Mouse (Mus musculus): Measurements from ENCODE around the gene B3gntl1. TPM values are rescaled to one million over a fixed set of nuclear protein-coding genes. Genes with fewer than 3 reads are reported as not detected.
A peak's percentile ranks its signal among the peaks of the same experiment; 100 is the strongest.

B3gntl1 gene
- total RNA-seq (2017): 9.2 to 22.9 TPM (median 13.1 TPM) in 3 replicates

- ATAC-seq (replicated peaks; ENCODE audit: insufficient number of reproducible peaks, low FRiP score, low TSS enrichment, poor library complexity, severe bottlenecking): peak; percentile 99
Measured at GRCm38 (mm10) chr11:121672990-121673572, at the start of gene B3gntl1. Gene B3gntl1 (minus strand): TSS chr11:121673153.

DNA sequence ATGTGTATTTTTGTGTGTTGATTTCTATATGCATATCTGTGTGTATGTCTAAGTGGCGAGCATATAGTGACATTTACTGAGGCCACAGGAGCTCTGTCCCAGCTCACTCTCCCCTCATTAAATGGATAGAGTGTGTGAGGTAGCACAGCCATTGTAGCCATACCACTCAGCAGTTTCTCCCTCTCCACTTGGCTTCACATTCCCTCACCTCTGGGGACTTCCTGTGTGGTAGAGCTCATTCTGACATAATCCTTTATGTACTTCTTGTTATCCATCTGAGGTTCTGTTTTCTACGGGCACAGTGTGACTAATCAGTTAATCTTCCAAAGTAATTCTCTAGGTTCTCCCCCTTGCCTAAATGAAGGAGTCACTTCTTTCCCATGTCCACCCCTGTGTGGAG, 49.5 kb upstream of the B3gntl1 start:
- no peak for ATAC-seq (replicated peaks; ENCODE audit: insufficient number of reproducible peaks, low FRiP score, low TSS enrichment, poor library complexity, severe bottlenecking)

DNA sequence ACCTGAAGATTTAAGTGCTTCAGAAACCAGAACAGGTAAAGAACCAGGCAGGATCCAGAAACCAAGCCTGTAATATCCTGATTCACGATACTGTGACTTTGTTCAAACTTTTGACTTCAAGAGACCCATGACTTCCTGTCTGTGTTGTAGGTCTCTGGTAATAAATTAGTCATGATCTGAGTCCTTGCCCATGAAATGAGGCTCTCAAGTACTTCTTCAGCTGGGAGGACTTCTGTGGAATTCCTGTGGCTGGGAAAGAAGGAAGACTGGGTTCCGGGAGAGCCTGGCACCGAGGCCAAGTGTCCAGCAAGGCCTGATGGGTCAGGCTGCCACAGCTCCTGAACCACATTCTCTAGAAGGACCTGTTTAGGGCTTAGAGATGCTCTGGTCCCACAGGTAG, 47.8 kb upstream of the B3gntl1 start:
- ATAC-seq (replicated peaks; ENCODE audit: insufficient number of reproducible peaks, low FRiP score, low TSS enrichment, poor library complexity, severe bottlenecking): no peak

GRCm38 (mm10) chr11:121717724-121718123, 44.8 kb upstream of the B3gntl1 start:
- ATAC-seq (replicated peaks; ENCODE audit: insufficient number of reproducible peaks, low FRiP score, low TSS enrichment, poor library complexity, severe bottlenecking): no peak

- no peak for ATAC-seq (replicated peaks; ENCODE audit: insufficient number of reproducible peaks, low FRiP score, low TSS enrichment, poor library complexity, severe bottlenecking)
Measured at GRCm38 (mm10) chr11:121714745-121715485, 42.0 kb upstream of the B3gntl1 start.

- ATAC-seq (replicated peaks; ENCODE audit: insufficient number of reproducible peaks, low FRiP score, low TSS enrichment, poor library complexity, severe bottlenecking): no peak; the same call in 1 of the 2 replicates
Measured at GRCm38 (mm10) chr11:121713569-121713968, 40.6 kb upstream of the B3gntl1 start.

- ATAC-seq (replicated peaks; ENCODE audit: insufficient number of reproducible peaks, low FRiP score, low TSS enrichment, poor library complexity, severe bottlenecking): no peak
Measured at GRCm38 (mm10) chr11:121712987-121713386, 40.0 kb upstream of the B3gntl1 start.

DNA sequence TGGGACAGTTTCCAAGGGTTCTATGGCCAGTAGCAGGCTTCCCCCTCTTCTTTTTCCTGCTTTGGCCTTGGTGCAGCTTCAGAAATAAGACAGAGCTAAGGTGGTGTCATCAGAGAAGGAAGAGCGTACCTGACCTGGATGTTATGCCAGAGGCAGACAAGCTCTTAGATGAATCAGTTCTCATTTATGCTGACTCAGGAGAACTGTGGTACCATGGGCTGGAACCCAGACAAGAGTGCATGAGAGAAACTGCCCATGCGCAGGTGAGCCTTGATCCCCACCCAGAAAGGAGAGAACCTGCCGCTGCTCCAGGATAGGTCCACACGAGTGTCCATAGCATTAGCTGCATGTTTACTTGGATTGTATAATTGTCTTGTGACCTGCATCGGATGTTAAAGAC, 37.3 kb upstream of the B3gntl1 start:
- ATAC-seq (replicated peaks; ENCODE audit: insufficient number of reproducible peaks, low FRiP score, low TSS enrichment, poor library complexity, severe bottlenecking): no peak

- ATAC-seq (replicated peaks; ENCODE audit: insufficient number of reproducible peaks, low FRiP score, low TSS enrichment, poor library complexity, severe bottlenecking): no peak
Measured at GRCm38 (mm10) chr11:121709278-121709677, 36.3 kb upstream of the B3gntl1 start.

DNA sequence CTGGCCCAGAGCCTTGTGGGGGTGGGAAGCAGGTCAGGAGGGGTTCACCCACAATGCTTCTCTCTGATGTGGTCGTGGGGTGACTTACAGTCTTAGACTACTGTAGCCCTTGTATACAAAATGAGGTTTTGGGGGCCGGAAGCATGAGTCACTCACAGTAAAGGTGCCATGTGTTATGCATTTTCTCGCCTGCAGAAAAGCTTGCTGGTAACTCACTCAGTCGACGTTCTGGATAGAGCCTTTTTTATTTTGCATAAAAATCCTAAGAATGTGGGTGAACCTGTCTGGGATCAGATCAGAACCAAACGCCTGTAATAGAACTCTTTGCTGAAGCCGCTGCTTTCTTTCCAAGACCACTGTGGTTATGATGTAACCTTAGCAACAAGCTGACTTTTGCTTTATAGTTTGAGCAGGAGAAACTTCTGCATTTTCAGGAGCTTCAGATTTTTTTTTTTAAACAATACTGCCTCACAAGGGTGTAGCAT, 33.6 kb upstream of the B3gntl1 start:
- ATAC-seq (replicated peaks; ENCODE audit: insufficient number of reproducible peaks, low FRiP score, low TSS enrichment, poor library complexity, severe bottlenecking): peak; percentile 15; the same call in 1 of the 2 replicates

GRCm38 (mm10) chr11:121703619-121704215, 30.8 kb upstream of the B3gntl1 start:
- ATAC-seq (replicated peaks; ENCODE audit: insufficient number of reproducible peaks, low FRiP score, low TSS enrichment, poor library complexity, severe bottlenecking): no peak

DNA sequence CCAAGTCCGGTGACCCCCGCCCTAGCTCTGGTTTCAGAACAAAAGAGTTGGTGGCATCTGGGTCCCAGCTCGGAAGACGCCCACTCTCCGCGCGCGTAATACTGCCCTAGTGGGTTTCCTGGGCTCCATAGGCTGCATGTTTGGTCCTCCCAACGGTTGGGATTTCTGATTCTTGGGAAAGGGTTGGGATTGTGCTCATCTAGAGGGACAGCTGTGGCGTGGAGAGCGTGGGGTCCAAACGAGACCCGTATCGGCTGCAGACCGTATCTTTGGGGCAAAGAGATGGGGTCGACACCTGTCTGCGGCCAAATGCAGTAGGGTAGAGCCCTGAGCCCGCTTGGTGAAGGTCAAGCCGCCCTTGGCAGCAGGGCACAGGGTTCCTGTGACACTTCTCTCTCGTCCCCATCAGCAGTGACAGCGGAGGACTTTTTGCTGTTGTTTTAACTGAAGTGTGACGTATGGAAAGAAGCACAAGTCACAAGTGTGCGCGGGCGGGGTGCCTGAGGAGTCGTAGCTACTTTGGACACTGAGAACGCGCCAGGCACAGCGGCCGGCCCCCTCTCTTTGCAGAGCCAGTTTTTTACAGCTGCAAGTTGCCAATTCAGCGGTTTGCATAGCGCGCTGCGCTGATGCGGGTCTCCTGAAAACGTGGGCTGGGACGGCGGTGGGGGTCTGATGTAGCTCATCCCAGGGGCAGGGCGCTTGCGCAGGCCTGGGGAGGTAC, 30.1 kb upstream of the B3gntl1 start:
- ATAC-seq (replicated peaks; ENCODE audit: insufficient number of reproducible peaks, low FRiP score, low TSS enrichment, poor library complexity, severe bottlenecking): peak; percentile 27; the same call in 1 of the 2 replicates

- peak; percentile 68 for ATAC-seq (replicated peaks; ENCODE audit: insufficient number of reproducible peaks, low FRiP score, low TSS enrichment, poor library complexity, severe bottlenecking)
Measured at GRCm38 (mm10) chr11:121702111-121702894, 29.4 kb upstream of the B3gntl1 start.

- no peak for ATAC-seq (replicated peaks; ENCODE audit: insufficient number of reproducible peaks, low FRiP score, low TSS enrichment, poor library complexity, severe bottlenecking)
Measured at GRCm38 (mm10) chr11:121701244-121701643, 28.3 kb upstream of the B3gntl1 start, which contains the start of gene Metrnl. Gene Metrnl (plus strand): TSS chr11:121701544.

- ATAC-seq (replicated peaks; ENCODE audit: insufficient number of reproducible peaks, low FRiP score, low TSS enrichment, poor library complexity, severe bottlenecking): no peak
Measured at GRCm38 (mm10) chr11:121698381-121698955, 25.5 kb upstream of the B3gntl1 start.

DNA sequence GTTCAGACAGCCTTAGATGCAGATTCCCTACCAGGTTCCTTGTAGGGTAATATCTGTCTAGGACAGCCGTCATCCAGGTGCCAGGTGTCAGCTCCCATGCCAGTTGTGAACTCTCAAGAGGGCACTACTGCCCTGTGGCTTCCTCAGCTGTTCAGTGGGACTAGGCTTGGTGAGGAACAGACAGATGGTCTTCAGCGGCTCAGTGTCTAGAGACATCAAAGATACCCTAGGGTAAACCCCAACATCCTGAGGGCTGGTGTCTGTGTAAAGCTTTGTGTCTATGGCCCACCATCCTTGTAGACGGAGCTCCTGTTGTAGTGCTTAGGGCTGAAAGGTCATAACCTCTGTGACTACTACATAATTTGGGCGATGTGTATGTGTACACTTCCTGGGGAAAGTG, 24.3 kb upstream of the B3gntl1 start:
- ATAC-seq (replicated peaks; ENCODE audit: insufficient number of reproducible peaks, low FRiP score, low TSS enrichment, poor library complexity, severe bottlenecking): no peak; the same call in 1 of the 2 replicates

DNA sequence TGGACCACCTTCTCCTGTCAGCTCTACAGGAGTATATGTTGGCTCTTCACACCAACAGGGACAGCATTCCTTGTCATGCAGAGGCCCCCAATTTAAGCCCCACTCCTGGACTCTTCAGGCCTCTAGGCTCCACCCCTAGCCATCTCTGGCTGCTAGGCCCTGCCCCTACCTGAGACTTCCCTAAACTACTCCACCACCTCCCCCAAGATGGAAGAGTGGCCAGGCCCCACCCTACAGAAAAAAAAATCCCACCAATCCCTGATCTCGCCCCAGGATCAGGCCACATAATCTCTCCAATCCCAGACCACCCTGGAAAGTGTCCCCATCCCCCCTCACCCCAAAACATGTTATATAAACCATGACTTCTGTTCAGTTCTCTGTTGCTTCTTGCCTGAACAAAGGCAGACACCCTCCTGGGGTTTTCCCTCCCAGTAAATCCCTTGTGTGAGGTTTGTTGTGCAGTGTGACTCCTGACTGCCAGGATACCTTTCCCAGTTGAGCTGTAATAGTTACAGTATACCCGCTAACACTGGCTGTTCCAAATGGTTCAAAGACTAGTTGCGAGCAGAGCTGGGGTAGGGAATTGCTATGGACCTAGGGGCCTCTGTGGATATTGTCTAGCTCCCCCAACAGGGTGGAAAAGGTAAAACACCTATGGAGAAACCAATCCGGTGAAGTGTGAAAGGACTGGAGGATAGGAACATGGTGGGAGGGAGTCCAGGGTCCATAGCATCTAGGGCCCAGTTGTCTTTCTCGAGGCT, 22.5 kb upstream of the B3gntl1 start:
- no peak for ATAC-seq (replicated peaks; ENCODE audit: insufficient number of reproducible peaks, low FRiP score, low TSS enrichment, poor library complexity, severe bottlenecking)
